Mouse (Mus musculus): Measurements from ENCODE around the gene Pi4k2a.

The Pi4k2a gene

GRCm38 (mm10) chr19:42137167-42137672 lies 47.0 kb downstream of the Pi4k2a start:
- no peak for DNase-seq

GRCm38 (mm10) chr19:42138517-42139285 lies 48.4 kb downstream of the Pi4k2a start:
- DNase-seq, result no peak

- no peak for DNase-seq
Observed at GRCm38 (mm10) chr19:42139724-42140517, 49.7 kb downstream of the Pi4k2a start.

- DNase-seq, result no peak
Observed at GRCm38 (mm10) chr19:42141998-42142397, 51.7 kb downstream of the Pi4k2a start.

- no peak for DNase-seq
Observed at GRCm38 (mm10) chr19:42142757-42143156, 52.5 kb downstream of the Pi4k2a start.

GRCm38 (mm10) chr19:42144067-42144466 lies 53.8 kb downstream of the Pi4k2a start:
- no peak for DNase-seq

- DNase-seq, result peak; percentile 71 to 76
Observed at GRCm38 (mm10) chr19:42144541-42145167, 54.4 kb downstream of the Pi4k2a start.

- no peak for DNase-seq
Observed at GRCm38 (mm10) chr19:42145210-42145609, 54.9 kb downstream of the Pi4k2a start.

GRCm38 (mm10) chr19:42145731-42146130 lies 55.5 kb downstream of the Pi4k2a start:
- DNase-seq, result no peak

- no peak for DNase-seq
Observed at GRCm38 (mm10) chr19:42146276-42147010, 56.2 kb downstream of the Pi4k2a start.

- peak; percentile 49 to 60 for DNase-seq
Observed at GRCm38 (mm10) chr19:42147170-42147768, 57.0 kb downstream of the Pi4k2a start, which contains the start of gene Marveld1. Gene Marveld1, plus strand, starts transcription at chr19:42147400.

GRCm38 (mm10) chr19:42147769-42148568 lies 57.7 kb downstream of the Pi4k2a start:
- peak; percentile 39 to 48 for DNase-seq

- no peak for DNase-seq
Observed at GRCm38 (mm10) chr19:42148569-42148860, 58.2 kb downstream of the Pi4k2a start.

GRCm38 (mm10) chr19:42151990-42152389 lies 61.7 kb downstream of the Pi4k2a start:
- DNase-seq, result peak; percentile 59 to 70

GRCm38 (mm10) chr19:42157493-42158237 lies 67.4 kb downstream of the Pi4k2a start:
- DNase-seq, result peak in 1 of 2 experiments; percentile 20

GRCm38 (mm10) chr19:42158246-42159017 lies 68.2 kb downstream of the Pi4k2a start:
- DNase-seq, result no peak

GRCm38 (mm10) chr19:42163764-42164163 lies 73.5 kb downstream of the Pi4k2a start, which contains the start of gene Zfyve27:
Gene Zfyve27, plus strand, starts transcription at chr19:42163951.
- DNase-seq, result no peak

- DNase-seq, result no peak
Observed at GRCm38 (mm10) chr19:42164188-42164587, 73.9 kb downstream of the Pi4k2a start.

GRCm38 (mm10) chr19:42166130-42166529 lies 75.9 kb downstream of the Pi4k2a start:
- peak; percentile 76 to 85 for DNase-seq

GRCm38 (mm10) chr19:42166766-42167165 lies 76.5 kb downstream of the Pi4k2a start:
- DNase-seq, result no peak
